Mouse (Mus musculus) heart, embryonic 12.5 days (tissue): ENCODE results near the gene D5Ertd579e. TPM values are rescaled to one million over a fixed set of nuclear protein-coding genes. Genes with fewer than 3 reads are reported as not detected.

ENCODE experiments used
- ATAC-seq: fragments of 200-750 bp; cut with Nextera tagmentation; 2 replicates; pipeline ENCODE4 v1.8.0; 2017; ENCODE audit warnings: moderate TSS enrichment, moderate library complexity; ENCODE audit not compliant: insufficient number of reproducible peaks, low FRiP score
- H3K27ac ChIP-seq: fragments of 300-500 bp; sonication (generic); 2 replicates; pipeline ENCODE4 v1.5.1; 2016; ENCODE audit warnings: mild to moderate bottlenecking, moderate library complexity; ENCODE audit not compliant: poor library complexity, severe bottlenecking
- H3K27me3 ChIP-seq: fragments of 300-500 bp; sonication (generic); replicated peaks from 2 replicates; pipeline ENCODE4 v1.6.1; 2016; ENCODE audit warnings: mild to moderate bottlenecking, moderate library complexity
- H3K36me3 ChIP-seq: fragments of 300-500 bp; sonication (generic); 2 replicates; pipeline ENCODE4 v1.6.1; 2016; ENCODE audit warnings: mild to moderate bottlenecking, moderate library complexity
- H3K4me1 ChIP-seq: fragments of 300-500 bp; sonication (generic); replicated peaks from 2 replicates; pipeline ENCODE4 v1.6.1; 2016; ENCODE audit warnings: mild to moderate bottlenecking
- H3K4me2 ChIP-seq: fragments of 300-500 bp; sonication (generic); 2 replicates; pipeline ENCODE4 v1.6.1; 2016; ENCODE audit warnings: mild to moderate bottlenecking, moderate library complexity
- H3K4me3 ChIP-seq: fragments of 300-500 bp; sonication (generic); 2 replicates; pipeline ENCODE4 v1.5.1; 2016; ENCODE audit warnings: mild to moderate bottlenecking
- H3K9ac ChIP-seq: fragments of 300-500 bp; sonication (generic); 2 replicates; pipeline ENCODE4 v1.6.1; 2016; ENCODE audit warnings: mild to moderate bottlenecking, moderate library complexity
- H3K9me3 ChIP-seq: fragments of 300-500 bp; sonication (generic); replicated peaks from 2 replicates; pipeline ENCODE4 v1.6.1; 2016; ENCODE audit warnings: mild to moderate bottlenecking, moderate library complexity
- WGBS: fragments of 180-500 bp; shearing (Covaris S2); methylation state at CpG from one replicate; pipeline ENCODE4 v1.1.7; 2016; 5-methylcytosine and 5-hydroxymethylcytosine counted together
- polyA plus RNA-seq: library from polyadenylated mRNA; unstranded; fragments of >200 nt; fragmentation: Nextera tagmentation; extraction: Ambion mirVana; gene quantifications from 2 replicates; pipeline ENCODE4 v1.2.1, GENCODE M21; 2016

Gene D5Ertd579e
- polyA plus RNA-seq, 1 experiment from 2014 or later: 35.1 TPM

- H3K4me3 ChIP-seq: no peak overlapping the region
- no peaks in the 10 kb centered on the region for H3K36me3 ChIP-seq
- no peaks in the 10 kb centered on the region for H3K27me3 ChIP-seq
- H3K9me3 ChIP-seq: no peaks in the 10 kb centered on the region
- no peak for ATAC-seq
- no peak overlapping the region for H3K27ac ChIP-seq
- WGBS: 94% methylated on average over 2 of the region's 2 CpGs
- no peak overlapping the region for H3K4me2 ChIP-seq
- H3K9ac ChIP-seq: no peak overlapping the region
- H3K4me1 ChIP-seq: peaks cover 31% of the 10 kb centered on the region
Measured at GRCm38 (mm10) chr5:36729923-36730322, 34.1 kb upstream of the D5Ertd579e start.

GRCm38 (mm10) chr5:36729086-36729473, 33.3 kb upstream of the D5Ertd579e start:
- no peak overlapping the region for H3K27ac ChIP-seq
- H3K4me3 ChIP-seq: no peak overlapping the region
- ATAC-seq: no peak
- WGBS: 83% methylated on average over 4 of the region's 4 CpGs
- no peaks in the 10 kb centered on the region for H3K36me3 ChIP-seq
- no peak overlapping the region for H3K4me2 ChIP-seq
- peak overlapping the region; percentile 40; the same call in 1 of the 2 replicates for H3K9ac ChIP-seq
- H3K4me1 ChIP-seq: peaks cover 31% of the 10 kb centered on the region
- H3K27me3 ChIP-seq: no peaks in the 10 kb centered on the region
- no peaks in the 10 kb centered on the region for H3K9me3 ChIP-seq

- H3K36me3 ChIP-seq: no peaks in the 10 kb centered on the region
- no peak overlapping the region for H3K4me2 ChIP-seq
- no peaks in the 10 kb centered on the region for H3K27me3 ChIP-seq
- H3K27ac ChIP-seq: no peak overlapping the region
- H3K9ac ChIP-seq: no peak overlapping the region
- H3K4me1 ChIP-seq: peaks cover 31% of the 10 kb centered on the region
- no peaks in the 10 kb centered on the region for H3K9me3 ChIP-seq
- H3K4me3 ChIP-seq: no peak overlapping the region
- ATAC-seq: no peak
- 74% methylated on average over 8 of the region's 8 CpGs for WGBS
Measured at GRCm38 (mm10) chr5:36728403-36729085, 32.7 kb upstream of the D5Ertd579e start.

- no peak overlapping the region for H3K9ac ChIP-seq
- WGBS: 77% methylated on average over 7 of the region's 7 CpGs
- H3K4me3 ChIP-seq: no peak overlapping the region
- H3K36me3 ChIP-seq: no peaks in the 10 kb centered on the region
- no peak for ATAC-seq
- H3K4me1 ChIP-seq: peaks cover 33% of the 10 kb centered on the region
- no peak overlapping the region for H3K4me2 ChIP-seq
- H3K9me3 ChIP-seq: no peaks in the 10 kb centered on the region
- no peaks in the 10 kb centered on the region for H3K27me3 ChIP-seq
- H3K27ac ChIP-seq: no peak overlapping the region
Measured at GRCm38 (mm10) chr5:36727776-36728175, 32.0 kb upstream of the D5Ertd579e start.

- H3K9ac ChIP-seq: no peak overlapping the region
- no peaks in the 10 kb centered on the region for H3K27me3 ChIP-seq
- H3K4me2 ChIP-seq: no peak overlapping the region
- no peak overlapping the region for H3K27ac ChIP-seq
- no peaks in the 10 kb centered on the region for H3K36me3 ChIP-seq
- 53% methylated on average over 2 of the region's 2 CpGs for WGBS
- no peak overlapping the region for H3K4me3 ChIP-seq
- peaks cover 35% of the 10 kb centered on the region for H3K4me1 ChIP-seq
- no peaks in the 10 kb centered on the region for H3K9me3 ChIP-seq
- no peak for ATAC-seq
Measured at GRCm38 (mm10) chr5:36727136-36727535, 31.3 kb upstream of the D5Ertd579e start.

- WGBS: 51% methylated on average over 9 of the region's 9 CpGs
- peaks cover 35% of the 10 kb centered on the region for H3K4me1 ChIP-seq
Measured at GRCm38 (mm10) chr5:36726387-36726801, 30.6 kb upstream of the D5Ertd579e start.

GRCm38 (mm10) chr5:36725861-36726260, 30.0 kb upstream of the D5Ertd579e start:
- 64% methylated on average over 12 of the region's 12 CpGs for WGBS
- no peak overlapping the region for H3K9ac ChIP-seq
- peaks cover 36% of the 10 kb centered on the region for H3K4me1 ChIP-seq
- no peaks in the 10 kb centered on the region for H3K27me3 ChIP-seq
- no peak for ATAC-seq
- no peaks in the 10 kb centered on the region for H3K9me3 ChIP-seq
- H3K4me2 ChIP-seq: no peak overlapping the region
- no peak overlapping the region for H3K4me3 ChIP-seq
- no peak overlapping the region for H3K27ac ChIP-seq
- H3K36me3 ChIP-seq: no peaks in the 10 kb centered on the region

More at GRCm38 (mm10) chr5:36726387-36726801, 30.6 kb upstream of the D5Ertd579e start:
- Histone ChIP-seq H3K4me2 (no peak overlapping the region), H3K27ac (no peak overlapping the region), H3K27me3 (no peaks in the 10 kb centered on the region), H3K4me3 (no peak overlapping the region), H3K36me3 (no peaks in the 10 kb centered on the region), H3K9me3 (no peaks in the 10 kb centered on the region), H3K9ac (no peak overlapping the region)
- ATAC-seq: no peak

GRCm38 (mm10) chr5:36724274-36724673, 28.4 kb upstream of the D5Ertd579e start:
- H3K9me3 ChIP-seq: no peaks in the 10 kb centered on the region
- peaks cover 45% of the 10 kb centered on the region for H3K4me1 ChIP-seq
- no peak overlapping the region for H3K4me3 ChIP-seq
- WGBS: 72% methylated on average over 7 of the region's 7 CpGs
- H3K4me2 ChIP-seq: no peak overlapping the region
- H3K27ac ChIP-seq: no peak overlapping the region
- no peaks in the 10 kb centered on the region for H3K27me3 ChIP-seq
- no peaks in the 10 kb centered on the region for H3K36me3 ChIP-seq
- no peak overlapping the region for H3K9ac ChIP-seq
- ATAC-seq: no peak

GRCm38 (mm10) chr5:36723356-36723755, 27.5 kb upstream of the D5Ertd579e start:
- Histone ChIP-seq H3K27me3 (no peaks in the 10 kb centered on the region), H3K36me3 (no peaks in the 10 kb centered on the region), H3K4me2 (no peak overlapping the region), H3K9me3 (no peaks in the 10 kb centered on the region), H3K4me1 (peaks cover 46% of the 10 kb centered on the region), H3K4me3 (no peak overlapping the region), H3K27ac (no peak overlapping the region), H3K9ac (no peak overlapping the region)
- ATAC-seq: no peak
- 86% methylated on average over 9 of the region's 9 CpGs for WGBS

- no peaks in the 10 kb centered on the region for H3K9me3 ChIP-seq
- 0 out of 2 replicates have a peak overlapping the region, but pooled peaks have one; percentile 31 for H3K9ac ChIP-seq
- peak; percentile 51 for ATAC-seq
- H3K27me3 ChIP-seq: no peaks in the 10 kb centered on the region
- WGBS: 53% methylated on average over 6 of the region's 6 CpGs
- H3K27ac ChIP-seq: peak overlapping the region; percentile 51; the same call in 1 of the 2 replicates
- no peaks in the 10 kb centered on the region for H3K36me3 ChIP-seq
- no peak overlapping the region for H3K4me3 ChIP-seq
- H3K4me1 ChIP-seq: peaks cover 54% of the 10 kb centered on the region
- H3K4me2 ChIP-seq: no peak overlapping the region
Measured at GRCm38 (mm10) chr5:36722415-36722856, 26.6 kb upstream of the D5Ertd579e start.

GRCm38 (mm10) chr5:36720710-36721375, 25.0 kb upstream of the D5Ertd579e start:
- Histone ChIP-seq H3K4me2 (no peak overlapping the region), H3K9me3 (no peaks in the 10 kb centered on the region), H3K36me3 (no peaks in the 10 kb centered on the region), H3K27ac (peak overlapping the region; percentile 65), H3K9ac (no peak overlapping the region; the same call in 1 of the 2 replicates), H3K4me3 (no peak overlapping the region), H3K27me3 (no peaks in the 10 kb centered on the region), H3K4me1 (peaks cover 56% of the 10 kb centered on the region)
- WGBS: 33% methylated on average over 5 of the region's 5 CpGs
- peak; percentile 87 for ATAC-seq
